Mouse (Mus musculus) urinary bladder, adult 2 months (tissue): ENCODE data around the gene Hist1h3i. TPM values are rescaled to one million over a fixed set of nuclear protein-coding genes. Genes with fewer than 3 reads are reported as not detected.
A peak's percentile ranks its signal among the peaks of the same experiment; 100 is the strongest.
"Not testable (repeated sequence)": the region's sequence is repeated elsewhere in the genome, so short reads cannot be mapped to it uniquely, and the experiment has no call there.

ENCODE experiments used
- DNase-seq: peaks from one replicate; pipeline ENCODE4 v3.0.0; 2022; ENCODE audit warnings: low spot score
- polyA plus RNA-seq: library from polyadenylated mRNA; depleted of rRNA; stranded (reverse); fragments of >200 nt; gene quantifications from 2 replicates; pipeline ENCODE4 v1.2.3, GENCODE M21; 2012

Hist1h3i gene
- polyA plus RNA-seq, 1 experiment: 0.65 TPM

DNA sequence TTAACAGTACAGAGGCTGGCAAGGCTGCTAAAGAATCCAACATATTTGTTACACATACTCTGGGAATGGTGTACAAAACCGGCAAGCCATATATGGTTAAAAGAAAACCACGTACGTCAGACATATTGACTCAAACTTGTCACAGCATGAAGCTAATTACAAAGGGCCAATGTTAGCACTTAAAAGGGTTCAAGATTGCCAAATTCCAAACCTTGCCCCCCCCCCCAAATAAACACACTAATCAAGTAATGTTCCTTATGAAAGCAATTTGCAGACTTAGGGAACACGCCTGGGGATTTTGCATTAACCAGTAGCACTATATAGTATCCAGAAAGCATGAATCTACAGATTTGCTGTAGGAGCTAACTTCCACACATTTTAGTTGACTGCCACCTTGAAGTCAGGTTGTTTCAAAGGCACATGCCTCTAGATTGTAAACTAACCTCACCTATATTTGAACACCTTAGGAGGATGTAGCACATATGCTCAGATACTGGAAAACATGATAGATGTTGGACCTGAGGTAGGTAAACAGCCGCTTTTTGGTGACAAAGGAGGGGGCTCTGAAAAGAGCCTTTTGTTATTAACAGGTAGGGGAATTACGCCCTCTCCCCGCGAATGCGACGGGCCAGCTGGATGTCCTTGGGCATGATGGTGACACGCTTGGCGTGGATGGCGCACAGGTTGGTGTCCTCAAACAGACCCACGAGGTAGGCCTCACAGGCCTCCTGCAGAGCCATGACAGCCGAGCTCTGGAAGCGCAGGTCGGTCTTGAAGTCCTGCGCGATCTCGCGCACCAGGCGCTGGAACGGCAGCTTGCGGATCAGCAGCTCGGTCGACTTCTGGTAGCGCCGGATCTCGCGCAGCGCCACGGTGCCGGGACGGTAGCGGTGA, 562 bp downstream of the Hist1h3i start:
- not testable (repeated sequence) for DNase-seq

DNA sequence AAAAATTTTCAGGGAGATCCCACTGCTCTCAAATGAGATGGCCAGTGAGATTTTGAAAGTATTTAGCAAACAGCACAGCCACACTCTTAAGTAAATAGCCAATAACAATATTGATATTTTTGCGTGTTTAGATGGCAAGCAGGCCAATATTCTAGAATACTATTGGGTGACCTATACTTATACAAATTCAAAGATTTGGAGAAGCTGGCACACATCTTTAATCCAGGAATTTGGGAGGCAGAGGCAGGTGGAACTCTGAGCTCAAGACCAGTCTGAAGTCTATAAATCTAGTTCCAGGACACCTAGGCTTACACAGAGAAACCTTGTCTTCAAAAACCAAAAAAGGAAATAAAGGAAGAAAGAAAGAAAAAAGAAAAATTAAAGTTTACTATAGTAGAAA, 1.5 kb downstream of the Hist1h3i start:
- no peak for DNase-seq

DNA sequence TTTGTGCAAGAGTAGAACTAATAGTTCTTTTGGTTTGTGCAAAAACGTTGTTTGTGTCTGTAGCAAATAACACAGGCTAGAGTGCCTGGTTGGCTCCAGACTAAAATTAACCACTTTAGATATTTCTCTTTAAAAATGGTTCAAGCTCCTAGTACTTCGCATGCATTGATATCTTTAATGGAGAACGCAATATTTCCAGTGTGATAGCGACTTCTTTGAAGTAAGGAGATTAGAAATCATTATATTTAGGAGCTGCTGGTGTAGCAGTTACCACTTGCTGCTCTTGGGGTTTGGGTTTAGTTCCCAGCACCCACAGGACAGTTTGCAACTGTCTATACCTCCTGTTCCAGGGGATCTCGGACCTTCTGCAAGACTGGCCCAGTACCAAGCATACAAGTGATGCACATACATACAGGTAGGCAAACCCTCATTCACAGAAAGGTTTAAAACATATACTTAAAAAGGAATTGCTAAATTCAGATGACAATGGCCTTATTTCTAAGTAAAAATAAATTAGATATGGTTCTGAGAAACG, 2.1 kb downstream of the Hist1h3i start:
- DNase-seq: no peak

DNA sequence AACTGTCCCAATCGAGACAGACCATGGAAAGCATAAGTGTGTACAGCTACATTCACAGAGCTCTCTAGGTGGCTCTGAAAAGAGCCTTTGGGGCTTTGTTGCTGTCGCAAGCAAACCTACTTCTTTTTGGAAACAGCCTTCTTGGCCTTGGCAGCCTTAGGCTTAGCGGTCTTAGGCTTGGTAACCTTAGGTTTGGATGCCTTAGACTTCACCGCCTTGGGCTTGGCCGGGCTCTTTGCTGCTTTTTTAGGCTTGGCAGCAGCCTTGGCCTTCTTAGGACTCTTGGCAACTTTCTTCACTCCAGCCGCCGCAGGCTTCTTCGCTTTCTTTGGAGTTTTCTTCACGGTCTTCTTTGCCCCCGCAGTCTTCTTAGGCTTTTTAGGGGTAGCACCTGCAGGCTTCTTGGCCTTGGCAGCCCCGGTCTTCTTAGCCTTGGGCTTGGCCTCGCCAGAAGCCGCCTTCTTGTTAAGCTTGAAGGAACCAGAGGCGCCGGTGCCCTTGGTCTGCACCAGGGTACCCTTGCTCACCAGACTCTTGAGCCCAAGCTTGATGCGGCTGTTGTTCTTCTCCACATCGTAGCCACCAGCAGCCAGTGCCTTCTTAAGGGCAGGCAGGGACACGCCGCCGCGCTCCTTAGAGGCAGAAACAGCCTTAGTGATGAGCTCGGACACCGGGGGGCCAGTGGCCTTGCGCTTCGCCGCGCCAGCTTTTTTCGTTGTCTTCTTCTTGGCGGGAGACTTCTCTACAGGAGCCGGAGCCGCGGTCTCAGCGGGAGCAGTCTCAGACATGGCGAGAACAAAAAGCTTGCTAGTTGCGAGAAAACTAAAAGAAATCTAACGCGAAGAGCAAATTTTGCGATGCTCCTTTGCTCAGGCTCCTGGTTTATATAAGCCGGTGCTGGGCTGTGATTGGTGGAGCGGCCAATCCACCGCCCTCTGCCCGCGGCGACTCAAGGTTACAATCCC, 3.1 kb downstream of the Hist1h3i start, which contains the start of gene Hist1h1b:
Hist1h1b (minus strand) TSS at position 859 of the 965 bp plus-strand sequence.
- peak; percentile 27 for DNase-seq

DNA sequence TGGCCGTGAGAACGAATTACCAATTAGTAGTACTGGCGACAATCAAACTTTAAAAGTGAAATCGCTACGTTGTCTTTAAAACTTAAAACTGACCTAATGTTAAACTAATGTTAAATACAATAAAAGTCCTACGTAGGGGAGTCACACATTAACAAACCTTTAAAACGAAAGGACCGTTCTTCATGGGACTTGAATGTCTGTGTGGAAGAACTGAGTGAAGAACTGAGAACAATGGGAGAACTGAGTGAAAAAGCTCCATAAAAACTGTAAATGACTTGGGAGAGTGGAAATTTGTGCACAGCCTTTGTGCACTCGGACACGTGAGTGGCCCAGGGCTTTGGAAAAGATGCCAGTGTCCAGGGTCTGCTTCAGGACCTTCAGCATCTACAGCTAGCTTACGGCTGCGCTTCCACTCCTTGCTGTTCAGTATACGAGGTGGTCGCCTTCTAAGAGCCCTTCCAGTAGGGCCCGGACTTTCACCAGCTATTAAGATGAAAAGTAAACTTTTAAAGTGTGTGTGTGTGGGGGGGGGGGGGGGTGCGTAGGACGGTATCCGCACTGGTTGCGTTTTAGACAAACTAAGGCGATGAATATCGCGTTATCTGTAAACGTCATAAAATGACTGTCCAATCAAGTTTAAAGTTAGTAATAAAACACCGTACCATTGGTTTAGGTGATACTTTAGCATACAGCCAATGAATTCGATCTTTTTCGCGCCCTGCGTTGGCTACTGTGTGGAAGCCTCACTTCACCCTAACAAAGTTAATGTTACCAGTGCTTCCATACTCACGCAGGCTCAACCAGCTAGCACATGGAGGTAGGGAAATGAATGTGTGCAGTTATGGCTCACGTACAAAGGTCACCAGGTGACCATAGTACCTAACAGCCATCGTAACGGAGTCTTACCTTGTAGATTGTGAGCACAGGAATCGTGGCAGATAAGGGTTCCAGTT, 4.1 kb downstream of the Hist1h3i start:
- no peak for DNase-seq

DNA sequence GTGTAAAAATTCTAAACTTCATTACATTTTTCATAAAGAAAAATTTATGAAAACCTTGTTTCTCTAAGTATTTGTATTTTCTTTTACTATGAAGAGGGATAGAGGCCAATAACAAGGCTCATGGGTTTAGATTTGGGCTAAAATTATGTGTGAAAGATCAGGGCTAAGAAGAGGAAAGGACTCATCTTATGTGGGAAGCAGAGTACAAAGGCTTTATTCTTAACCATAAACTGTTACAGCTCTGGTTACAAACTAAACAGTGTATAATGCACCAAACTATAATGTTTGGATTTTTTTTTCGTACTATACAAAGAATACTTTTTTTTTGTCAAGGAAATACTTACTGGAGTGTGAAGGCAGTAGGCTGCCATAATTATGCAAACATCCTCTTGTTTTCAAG, 27.5 kb downstream of the Hist1h3i start:
- DNase-seq: no peak

DNA sequence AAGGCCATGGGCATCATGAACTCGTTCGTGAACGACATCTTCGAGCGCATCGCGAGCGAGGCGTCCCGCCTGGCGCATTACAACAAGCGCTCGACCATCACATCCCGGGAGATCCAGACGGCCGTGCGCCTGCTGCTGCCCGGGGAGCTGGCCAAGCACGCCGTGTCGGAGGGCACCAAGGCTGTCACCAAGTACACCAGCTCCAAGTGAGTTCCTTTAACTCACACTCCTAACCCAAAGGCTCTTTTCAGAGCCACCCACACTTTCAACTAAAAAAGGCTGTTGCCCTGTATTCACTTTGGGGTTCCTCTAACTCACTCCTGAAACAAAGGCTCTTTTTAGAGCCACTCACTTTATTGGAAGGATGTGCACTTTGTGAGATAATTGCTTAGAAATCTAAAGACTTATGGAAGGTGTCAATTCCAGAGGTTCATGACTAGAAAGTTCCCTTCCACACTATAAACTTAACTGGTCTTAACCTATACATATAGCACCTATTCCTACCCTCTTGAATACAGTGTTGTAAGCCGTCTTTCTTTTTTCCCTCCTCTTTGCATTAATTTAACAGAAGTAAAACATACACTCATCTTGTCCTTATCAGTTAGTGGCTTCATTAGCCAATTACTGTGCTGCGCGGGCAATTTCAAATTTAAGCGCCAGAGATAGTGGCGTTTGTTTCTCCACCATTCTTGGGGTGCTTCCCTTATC, 28.7 kb downstream of the Hist1h3i start:
- not testable (repeated sequence) for DNase-seq

DNA sequence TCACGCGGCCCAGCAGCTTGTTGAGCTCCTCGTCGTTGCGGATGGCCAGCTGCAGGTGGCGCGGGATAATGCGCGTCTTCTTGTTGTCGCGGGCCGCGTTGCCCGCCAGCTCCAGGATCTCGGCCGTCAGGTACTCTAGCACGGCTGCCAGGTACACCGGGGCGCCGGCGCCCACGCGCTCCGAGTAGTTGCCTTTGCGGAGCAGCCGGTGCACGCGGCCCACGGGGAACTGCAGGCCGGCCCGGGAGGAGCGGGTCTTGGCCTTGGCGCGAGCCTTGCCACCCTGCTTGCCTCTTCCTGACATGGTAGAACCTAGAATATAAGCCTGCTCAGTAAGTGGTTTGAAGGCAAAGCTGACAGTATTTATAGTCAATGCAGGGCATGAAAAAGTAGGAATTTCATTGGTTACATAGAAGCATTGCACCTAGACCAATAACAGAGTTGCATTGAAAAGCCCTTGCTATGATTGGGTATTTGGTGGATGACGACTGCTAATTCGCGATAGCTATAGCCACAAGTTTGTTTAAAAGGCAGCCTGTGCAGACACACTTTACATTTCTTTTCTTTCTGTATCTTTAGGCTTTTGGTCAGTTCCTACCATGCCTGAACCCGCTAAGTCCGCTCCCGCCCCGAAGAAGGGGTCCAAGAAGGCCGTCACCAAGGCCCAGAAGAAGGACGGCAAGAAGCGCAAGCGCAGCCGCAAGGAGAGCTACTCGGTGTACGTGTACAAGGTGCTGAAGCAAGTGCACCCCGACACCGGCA, 29.5 kb downstream of the Hist1h3i start, which contains the start of the genes Hist1h2ak and Hist1h2bn:
Hist1h2ak (minus strand) TSS at position 304 of the 762 bp plus-strand sequence.
Hist1h2bn (plus strand) TSS at position 600 of the 762 bp plus-strand sequence.
- DNase-seq: peak; percentile 34

DNA sequence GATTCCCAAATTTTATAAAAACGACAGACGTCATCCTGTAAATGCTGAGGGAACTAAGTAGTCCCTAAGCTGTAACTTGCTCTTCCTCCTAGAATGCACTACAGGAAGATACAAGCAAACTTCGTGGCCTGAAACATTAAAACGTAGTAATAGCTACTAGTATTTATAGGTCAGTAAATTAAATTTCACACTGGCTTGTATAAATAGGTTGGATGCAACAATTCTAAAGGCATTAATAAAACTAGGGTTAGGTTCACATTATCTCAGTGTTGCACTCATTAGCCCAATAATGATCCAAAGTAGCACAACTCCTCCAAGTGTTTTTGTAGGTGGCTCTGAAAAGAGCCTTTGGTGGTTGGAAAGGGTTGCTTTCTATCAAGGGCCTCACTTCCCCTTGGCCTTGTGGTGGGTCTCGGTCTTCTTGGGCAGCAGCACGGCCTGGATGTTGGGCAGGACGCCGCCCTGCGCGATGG, 30.1 kb downstream of the Hist1h3i start:
- DNase-seq: no peak

DNA sequence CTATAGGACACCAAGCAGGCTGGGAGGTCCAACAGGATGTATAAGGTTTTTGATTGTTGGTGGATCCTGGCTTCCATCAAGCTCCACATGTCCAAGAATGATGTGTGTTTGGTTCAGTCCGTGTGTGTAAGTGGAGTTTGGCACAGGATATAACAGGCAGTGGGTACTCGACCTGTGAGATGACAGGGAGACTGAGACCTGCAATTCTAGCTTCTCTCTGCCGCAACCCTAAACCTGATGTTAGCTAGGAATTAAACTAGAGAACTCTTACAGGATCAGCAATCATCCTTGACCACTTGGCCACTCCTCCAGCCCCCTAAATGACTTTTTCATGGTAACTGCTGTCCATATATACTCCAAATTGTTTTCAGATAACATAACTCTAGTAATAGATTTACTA, 30.8 kb downstream of the Hist1h3i start:
- DNase-seq: no peak

DNA sequence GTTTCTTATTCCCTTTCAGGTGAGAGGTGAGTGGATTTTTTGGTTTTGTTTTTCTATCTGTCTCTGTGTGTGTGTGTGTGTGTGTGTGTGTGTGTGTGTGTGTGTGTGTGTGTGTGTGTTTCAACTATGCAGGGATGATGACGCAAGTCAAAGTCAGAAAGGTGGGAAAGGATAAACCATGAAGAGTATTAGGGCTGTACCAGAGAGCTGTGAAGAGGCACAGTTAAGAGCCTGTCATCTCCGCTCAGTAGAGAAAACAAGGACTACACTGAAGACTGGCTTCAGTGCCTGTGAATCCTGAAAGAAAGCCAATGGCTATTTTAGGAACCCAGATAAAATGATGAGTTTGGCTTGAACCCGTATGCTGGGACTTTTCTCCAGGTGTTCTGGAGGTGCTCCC, 31.3 kb downstream of the Hist1h3i start:
- DNase-seq: no peak

DNA sequence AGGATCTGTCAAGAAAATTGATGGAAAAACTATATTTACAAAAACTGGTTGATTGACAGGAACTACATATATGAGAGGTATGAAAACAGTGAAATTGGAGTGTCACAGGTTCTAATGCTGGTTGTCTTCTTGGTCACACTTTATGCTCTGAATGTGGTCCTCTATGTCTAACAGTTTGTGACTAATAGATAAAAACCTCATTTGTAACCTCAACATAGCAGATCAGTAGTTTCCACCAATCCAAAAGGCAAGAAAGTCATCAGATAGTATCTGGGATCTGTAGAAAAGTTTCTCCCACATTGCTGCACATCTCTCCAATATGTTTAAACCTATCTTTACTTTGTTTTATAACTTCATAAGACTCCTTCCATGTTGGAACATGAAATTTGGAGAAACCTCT, 31.8 kb downstream of the Hist1h3i start:
- no peak for DNase-seq

DNA sequence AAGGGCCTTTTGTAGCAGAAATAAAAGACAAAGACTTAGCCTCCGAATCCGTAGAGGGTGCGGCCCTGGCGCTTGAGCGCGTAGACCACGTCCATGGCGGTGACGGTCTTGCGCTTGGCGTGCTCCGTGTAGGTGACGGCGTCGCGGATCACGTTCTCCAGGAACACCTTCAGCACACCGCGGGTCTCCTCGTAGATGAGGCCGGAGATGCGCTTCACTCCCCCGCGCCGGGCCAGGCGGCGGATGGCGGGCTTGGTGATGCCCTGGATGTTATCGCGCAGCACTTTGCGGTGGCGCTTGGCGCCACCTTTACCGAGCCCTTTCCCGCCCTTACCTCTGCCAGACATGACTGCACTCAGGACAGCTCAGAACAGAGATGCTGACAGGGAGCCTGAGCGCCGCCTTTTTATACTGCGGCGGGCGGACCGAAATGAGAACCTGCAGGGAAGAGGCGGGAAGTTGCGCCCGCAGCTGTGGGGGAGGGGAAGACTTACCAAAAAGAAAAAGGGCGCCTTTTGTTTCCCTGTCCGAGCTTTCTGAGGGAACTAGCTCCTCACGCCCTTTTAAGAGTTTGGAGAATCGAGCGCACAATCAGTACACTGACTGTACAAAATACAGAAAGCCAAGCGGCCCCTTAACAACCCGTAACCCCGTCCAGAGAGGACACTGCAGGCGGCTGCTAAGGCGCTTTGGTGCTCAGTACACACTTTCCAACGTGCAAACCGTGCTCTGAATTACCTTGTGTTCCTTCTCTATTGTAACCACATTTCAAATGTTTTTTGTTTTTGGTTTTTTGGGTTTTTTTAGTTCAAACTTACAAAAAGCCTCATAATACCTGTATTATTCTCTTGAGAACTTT, 32.8 kb downstream of the Hist1h3i start, which contains the start of gene Hist1h4k:
Hist1h4k (minus strand) TSS at position 347 of the 859 bp plus-strand sequence.
- peak; percentile 73 for DNase-seq

DNA sequence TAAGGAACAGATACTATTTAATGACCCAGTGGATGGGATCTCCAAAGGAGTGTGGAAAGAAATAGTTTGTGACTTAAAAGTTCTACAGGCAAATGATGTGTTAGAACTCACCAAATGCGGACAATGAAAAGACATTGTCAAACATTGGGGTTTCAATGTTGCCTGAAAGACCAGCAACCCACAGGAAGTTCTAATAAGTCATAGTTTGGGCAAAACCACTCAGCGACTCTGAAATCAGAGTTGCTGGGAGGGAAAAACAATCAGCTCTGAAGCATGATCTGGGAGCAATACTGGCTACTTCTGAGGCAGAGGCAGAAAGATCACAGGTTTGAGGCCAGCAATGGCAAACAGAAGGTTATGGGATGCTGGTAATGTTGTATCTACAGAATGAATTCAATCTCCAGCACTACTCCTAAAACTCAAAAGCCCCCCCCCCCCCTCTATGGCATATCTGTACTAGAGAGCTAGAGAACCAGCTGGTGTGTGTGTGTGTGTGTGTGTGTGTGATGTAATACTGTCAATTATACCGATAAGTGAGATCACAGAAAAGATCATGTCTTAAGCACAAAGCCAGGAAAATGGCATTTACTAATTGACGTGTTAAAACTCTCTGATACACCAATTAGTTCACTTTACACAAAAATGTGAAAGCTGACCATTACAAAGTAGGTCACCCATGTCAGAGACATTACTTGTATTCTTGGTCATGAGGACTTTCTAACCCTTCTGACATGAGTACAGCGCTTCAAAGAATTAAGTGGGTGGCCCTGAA, 33.6 kb downstream of the Hist1h3i start:
- no peak for DNase-seq

DNA sequence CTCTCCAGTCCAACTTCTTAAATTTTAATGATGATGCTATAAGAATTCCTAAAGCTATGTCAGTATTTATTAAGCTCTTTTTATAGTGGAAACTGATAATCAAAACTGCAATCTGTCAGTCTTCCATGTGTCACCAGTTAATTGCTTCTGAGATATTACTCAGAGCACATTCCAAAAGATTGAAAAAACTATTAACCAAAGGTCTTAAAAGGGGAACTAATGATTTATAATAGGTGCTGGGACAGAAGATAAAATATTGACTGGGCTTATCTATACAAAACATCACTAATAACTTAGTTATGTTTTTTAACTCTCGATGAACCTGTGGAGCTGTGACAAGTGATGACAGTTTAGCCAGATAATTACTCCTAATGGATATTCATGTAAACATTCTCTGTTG, 38.2 kb downstream of the Hist1h3i start:
- no peak for DNase-seq

DNA sequence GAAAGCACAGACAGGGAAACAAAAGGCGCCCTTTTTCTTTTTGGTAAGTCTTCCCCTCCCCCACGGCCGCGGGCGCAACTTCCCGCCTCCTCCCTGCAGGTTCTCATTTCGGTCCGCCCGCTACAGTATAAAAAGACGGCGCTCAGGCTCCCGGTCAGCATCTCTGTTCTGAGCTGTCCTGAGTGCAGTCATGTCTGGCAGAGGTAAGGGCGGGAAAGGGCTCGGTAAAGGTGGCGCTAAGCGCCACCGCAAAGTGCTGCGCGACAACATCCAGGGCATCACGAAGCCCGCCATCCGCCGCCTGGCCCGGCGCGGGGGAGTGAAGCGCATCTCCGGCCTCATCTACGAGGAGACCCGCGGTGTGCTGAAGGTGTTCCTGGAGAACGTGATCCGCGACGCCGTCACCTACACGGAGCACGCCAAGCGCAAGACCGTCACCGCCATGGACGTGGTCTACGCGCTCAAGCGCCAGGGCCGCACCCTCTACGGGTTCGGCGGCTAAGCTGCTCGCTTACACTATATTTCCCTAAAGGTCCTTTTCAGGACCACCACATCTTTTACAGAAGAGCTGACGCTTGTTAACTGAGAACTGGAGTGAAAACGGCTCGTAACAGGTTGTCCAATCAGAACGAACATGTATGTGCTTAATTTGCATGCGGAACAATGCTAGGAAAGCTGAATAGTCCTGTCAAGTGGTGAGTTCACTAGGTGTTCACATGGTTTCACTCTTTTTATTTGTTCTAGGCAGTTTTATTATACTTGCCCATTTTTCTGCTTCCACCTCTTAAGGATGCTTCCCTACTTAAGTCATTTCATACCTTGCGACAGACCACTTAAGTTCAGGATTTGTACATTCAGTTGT, 48.0 kb downstream of the Hist1h3i start, which contains the start of gene Hist1h4j:
Hist1h4j (plus strand) TSS at position 159 of the 862 bp plus-strand sequence.
- peak; percentile 46 for DNase-seq
